Mouse (Mus musculus) liver, embryonic 13.5 days (tissue): ENCODE results near the gene Zfp366. TPM values are rescaled to one million over a fixed set of nuclear protein-coding genes. Genes with fewer than 3 reads are reported as not detected.

Experiments used
- ATAC-seq: fragments of 200-750 bp; cut with Nextera tagmentation; 2 replicates; pipeline ENCODE4 v1.8.0; 2017; ENCODE audit warnings: low read depth, mild to moderate bottlenecking, moderate number of reproducible peaks, moderate library complexity
- DNase-seq: peaks from one replicate; pipeline ENCODE4 v3.0.0; 2022
- H3K27ac ChIP-seq: fragments of 300-500 bp; sonication (generic); 2 replicates; pipeline ENCODE4 v1.5.1; 2015; ENCODE audit warnings: moderate library complexity, mild to moderate bottlenecking, inconsistent platforms
- H3K27me3 ChIP-seq: fragments of 300-500 bp; sonication (generic); 2 replicates; pipeline ENCODE4 v1.6.1; 2015; ENCODE audit warnings: mild to moderate bottlenecking, inconsistent platforms
- H3K36me3 ChIP-seq: fragments of 300-500 bp; sonication (generic); 2 replicates; pipeline ENCODE4 v1.6.1; 2015; ENCODE audit warnings: mild to moderate bottlenecking, inconsistent platforms
- H3K4me1 ChIP-seq: fragments of 300-500 bp; sonication (generic); replicated peaks from 2 replicates; pipeline ENCODE4 v1.6.1; 2015; ENCODE audit warnings: inconsistent platforms
- H3K4me2 ChIP-seq: fragments of 300-500 bp; sonication (generic); 2 replicates; pipeline ENCODE4 v1.6.1; 2015; ENCODE audit warnings: inconsistent platforms, mild to moderate bottlenecking, moderate library complexity
- H3K4me3 ChIP-seq: fragments of 300-500 bp; sonication (generic); replicated peaks from 2 replicates; pipeline ENCODE4 v1.5.1; 2015; ENCODE audit warnings: mild to moderate bottlenecking, inconsistent platforms
- H3K9ac ChIP-seq: fragments of 300-500 bp; sonication (generic); 2 replicates; pipeline ENCODE4 v1.6.1; 2015; ENCODE audit warnings: mild to moderate bottlenecking, inconsistent platforms
- H3K9me3 ChIP-seq: fragments of 300-500 bp; sonication (generic); replicated peaks from 2 replicates; pipeline ENCODE4 v1.6.1; 2016; ENCODE audit warnings: inconsistent platforms
- WGBS: fragments of 180-500 bp; shearing (Covaris S2); methylation state at CpG from one replicate; pipeline ENCODE4 v1.1.7; 2015; ENCODE audit not compliant: insufficient replicate concordance; 5-methylcytosine and 5-hydroxymethylcytosine counted together
- polyA plus RNA-seq: library from polyadenylated mRNA; unstranded; fragments of >200 nt; fragmentation: Nextera tagmentation; extraction: Ambion mirVana; gene quantifications from 2 replicates; pipeline ENCODE4 v1.2.1, GENCODE M21; 2015

The Zfp366 gene
- polyA plus RNA-seq, 1 experiment from 2014 or later = 0.21 TPM

GRCm38 (mm10) chr13:99259502-99260174 lies 75.0 kb downstream of the Zfp366 start:
- H3K4me3 ChIP-seq = no peak overlapping the region
- WGBS = 71% methylated on average over 15 of the region's 15 CpGs
- ATAC-seq (no peak), DNase-seq (no peak)
- no peaks in the 10 kb centered on the region for H3K9me3 ChIP-seq
- H3K4me1 ChIP-seq = no peaks in the 10 kb centered on the region
- no peaks in the 10 kb centered on the region for H3K27me3 ChIP-seq
- no peak overlapping the region for H3K9ac ChIP-seq
- H3K27ac ChIP-seq = no peak overlapping the region
- H3K36me3 ChIP-seq = no peaks in the 10 kb centered on the region
- no peak overlapping the region for H3K4me2 ChIP-seq

- ATAC-seq = no peak
- Histone ChIP-seq H3K4me2 (no peak overlapping the region), H3K4me3 (no peak overlapping the region), H3K27me3 (no peaks in the 10 kb centered on the region), H3K9me3 (no peaks in the 10 kb centered on the region), H3K36me3 (no peaks in the 10 kb centered on the region), H3K4me1 (no peaks in the 10 kb centered on the region), H3K27ac (no peak overlapping the region), H3K9ac (no peak overlapping the region)
- no peak for DNase-seq
- WGBS = 59% methylated on average over 1 of the region's 1 CpGs
Measured at GRCm38 (mm10) chr13:99262406-99262805, 77.8 kb downstream of the Zfp366 start.

- Histone ChIP-seq H3K9ac (no peak overlapping the region), H3K9me3 (no peaks in the 10 kb centered on the region), H3K4me1 (no peaks in the 10 kb centered on the region), H3K27ac (no peak overlapping the region), H3K4me2 (no peak overlapping the region), H3K27me3 (no peaks in the 10 kb centered on the region), H3K36me3 (no peaks in the 10 kb centered on the region), H3K4me3 (no peak overlapping the region)
- 59% methylated on average over 4 of the region's 4 CpGs for whole genome bisulfite sequencing
- ATAC-seq (no peak), DNase-seq (no peak)
Measured at GRCm38 (mm10) chr13:99263159-99263783, 78.6 kb downstream of the Zfp366 start.

- Histone ChIP-seq H3K27ac (no peak overlapping the region), H3K9ac (no peak overlapping the region), H3K27me3 (no peaks in the 10 kb centered on the region), H3K4me1 (no peaks in the 10 kb centered on the region), H3K36me3 (no peaks in the 10 kb centered on the region), H3K9me3 (no peaks in the 10 kb centered on the region), H3K4me3 (no peak overlapping the region), H3K4me2 (no peak overlapping the region)
- 62% methylated on average over 6 of the region's 6 CpGs for whole genome bisulfite sequencing
- no peak for ATAC-seq
- DNase-seq = no peak
Measured at GRCm38 (mm10) chr13:99264483-99264882, 79.9 kb downstream of the Zfp366 start.

DNA sequence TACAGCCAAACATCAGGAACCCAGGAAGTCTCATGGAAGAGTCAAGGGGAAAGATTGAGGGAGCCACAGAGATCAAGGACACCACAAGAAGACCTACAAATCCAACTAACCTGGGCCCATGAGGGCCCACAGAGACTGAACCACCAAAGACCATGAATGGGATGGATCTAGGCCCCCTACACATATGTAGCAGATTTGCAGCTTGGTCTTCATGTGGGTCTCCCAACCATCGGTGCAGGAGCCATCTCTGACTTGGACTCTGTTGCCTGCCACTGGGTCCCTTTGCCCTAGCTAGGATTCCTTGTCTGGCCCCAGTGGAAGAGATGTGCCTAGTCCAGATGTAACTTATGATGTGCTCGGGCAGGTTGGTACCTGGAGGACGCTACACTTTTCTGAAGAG lies 87.4 kb downstream of the Zfp366 start:
- ATAC-seq (no peak), DNase-seq (no peak)
- 70% methylated on average over 3 of the region's 3 CpGs for WGBS
- no peak overlapping the region for H3K4me2 ChIP-seq
- H3K4me3 ChIP-seq = no peak overlapping the region
- H3K9ac ChIP-seq = no peak overlapping the region
- H3K27me3 ChIP-seq = no peaks in the 10 kb centered on the region
- no peak overlapping the region for H3K27ac ChIP-seq
- H3K9me3 ChIP-seq = no peaks in the 10 kb centered on the region
- H3K4me1 ChIP-seq = no peaks in the 10 kb centered on the region
- no peaks in the 10 kb centered on the region for H3K36me3 ChIP-seq

GRCm38 (mm10) chr13:99277521-99277920 lies 92.9 kb downstream of the Zfp366 start:
- no peak for DNase-seq
- H3K4me2 ChIP-seq = no peak overlapping the region
- no peaks in the 10 kb centered on the region for H3K27me3 ChIP-seq
- H3K27ac ChIP-seq = no peak overlapping the region
- no peaks in the 10 kb centered on the region for H3K9me3 ChIP-seq
- ATAC-seq = no peak
- no peaks in the 10 kb centered on the region for H3K4me1 ChIP-seq
- H3K9ac ChIP-seq = no peak overlapping the region
- no peaks in the 10 kb centered on the region for H3K36me3 ChIP-seq
- no peak overlapping the region for H3K4me3 ChIP-seq
- WGBS = 74% methylated on average over 3 of the region's 3 CpGs

DNA sequence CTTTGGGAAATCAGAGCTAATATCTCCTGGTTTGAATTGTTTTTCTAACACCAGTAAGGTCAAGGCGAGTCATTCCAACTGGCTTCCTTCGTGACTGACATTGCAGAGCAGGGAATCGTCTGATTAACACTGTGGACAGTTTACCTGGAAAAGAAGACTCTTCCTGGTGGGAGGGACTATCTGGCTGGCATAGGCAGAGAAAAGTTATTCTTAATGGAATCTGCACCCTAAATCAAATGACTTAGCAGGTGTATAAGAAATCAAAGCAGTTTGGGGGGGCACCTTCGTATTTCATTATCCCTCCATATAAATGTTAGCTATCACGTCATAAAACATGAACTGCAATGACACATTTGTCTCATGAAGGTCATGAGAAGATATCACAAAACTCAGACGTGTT lies 93.9 kb downstream of the Zfp366 start:
- Histone ChIP-seq H3K4me1 (no peaks in the 10 kb centered on the region), H3K9me3 (no peaks in the 10 kb centered on the region), H3K27me3 (no peaks in the 10 kb centered on the region), H3K4me2 (no peak overlapping the region), H3K4me3 (no peak overlapping the region), H3K27ac (no peak overlapping the region), H3K9ac (no peak overlapping the region), H3K36me3 (no peaks in the 10 kb centered on the region)
- WGBS = 59% methylated on average over 6 of the region's 6 CpGs
- DNase-seq (no peak), ATAC-seq (no peak)

DNA sequence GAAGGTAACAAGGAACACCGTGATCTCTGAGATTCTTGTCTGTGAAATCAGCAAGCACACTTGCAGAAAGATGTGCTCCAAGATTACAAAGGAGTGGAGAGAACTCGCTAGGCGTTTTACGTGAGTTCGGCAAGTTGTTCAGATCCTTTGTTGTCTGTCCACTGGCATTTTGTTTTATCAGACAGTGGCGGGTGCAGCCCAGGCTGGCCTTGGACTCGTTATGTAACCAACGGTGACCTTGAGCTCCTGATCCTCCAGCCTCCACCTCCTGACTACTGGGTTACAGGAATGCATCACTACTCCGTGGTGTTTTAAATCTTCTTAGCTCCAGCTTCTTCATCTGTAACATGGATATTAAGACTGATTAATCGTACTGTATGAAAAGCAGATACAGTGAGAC lies 94.7 kb downstream of the Zfp366 start:
- ATAC-seq (no peak), DNase-seq (no peak)
- no peak overlapping the region for H3K4me3 ChIP-seq
- no peak overlapping the region for H3K4me2 ChIP-seq
- no peak overlapping the region for H3K9ac ChIP-seq
- H3K9me3 ChIP-seq = no peaks in the 10 kb centered on the region
- H3K36me3 ChIP-seq = no peaks in the 10 kb centered on the region
- WGBS = 60% methylated on average over 10 of the region's 10 CpGs
- no peaks in the 10 kb centered on the region for H3K27me3 ChIP-seq
- no peak overlapping the region for H3K27ac ChIP-seq
- H3K4me1 ChIP-seq = no peaks in the 10 kb centered on the region

DNA sequence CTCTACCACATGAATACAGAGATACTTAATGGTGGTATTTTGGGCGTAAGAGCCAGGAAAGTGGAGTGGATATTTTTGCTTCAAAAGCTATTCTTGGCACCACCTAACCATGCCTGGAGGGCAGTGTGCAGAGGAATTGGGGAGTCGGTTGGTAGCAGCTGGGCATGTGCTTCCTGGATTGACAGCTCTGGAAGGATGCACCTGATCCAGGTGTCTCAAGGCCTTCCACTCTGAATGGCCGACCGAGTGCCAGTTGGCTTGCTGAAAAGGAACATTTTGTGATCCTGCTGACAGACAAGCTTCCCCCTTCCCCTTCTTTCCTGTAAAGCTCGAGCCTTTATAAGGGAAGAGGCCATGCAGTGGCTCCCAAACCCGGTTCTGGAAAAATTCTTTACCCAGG lies 98.3 kb downstream of the Zfp366 start:
- Histone ChIP-seq H3K27me3 (no peaks in the 10 kb centered on the region), H3K4me2 (no peak overlapping the region), H3K27ac (no peak overlapping the region), H3K4me3 (no peak overlapping the region), H3K9ac (no peak overlapping the region), H3K36me3 (no peaks in the 10 kb centered on the region), H3K9me3 (no peaks in the 10 kb centered on the region), H3K4me1 (no peaks in the 10 kb centered on the region)
- whole genome bisulfite sequencing = 58% methylated on average over 6 of the region's 6 CpGs
- ATAC-seq (no peak), DNase-seq (no peak)

DNA sequence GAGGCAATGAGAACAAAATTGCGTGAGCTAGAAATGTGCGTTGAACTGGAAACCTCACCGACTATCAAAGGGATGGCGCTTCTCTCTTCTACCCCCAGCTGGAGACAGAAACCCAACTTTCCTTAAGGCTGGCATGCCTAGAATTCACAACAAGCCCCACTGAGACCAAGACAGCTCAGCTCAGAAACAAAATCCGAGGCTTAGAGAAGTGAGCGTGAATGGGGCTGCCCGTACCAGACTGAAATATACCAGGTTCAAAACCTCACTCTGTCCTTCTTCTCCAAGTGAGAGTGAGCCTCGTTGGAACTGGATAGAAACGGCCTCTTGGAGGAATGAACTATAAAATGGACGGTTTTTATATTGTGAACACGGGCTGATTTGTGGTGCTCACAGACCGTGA lies 99.3 kb downstream of the Zfp366 start:
- no peak for DNase-seq
- Histone ChIP-seq H3K9me3 (no peaks in the 10 kb centered on the region), H3K4me2 (no peak overlapping the region), H3K9ac (no peak overlapping the region), H3K4me1 (no peaks in the 10 kb centered on the region), H3K27ac (no peak overlapping the region), H3K4me3 (no peak overlapping the region), H3K36me3 (no peaks in the 10 kb centered on the region), H3K27me3 (no peaks in the 10 kb centered on the region)
- no peak for ATAC-seq
- WGBS = 81% methylated on average over 12 of the region's 12 CpGs

DNA sequence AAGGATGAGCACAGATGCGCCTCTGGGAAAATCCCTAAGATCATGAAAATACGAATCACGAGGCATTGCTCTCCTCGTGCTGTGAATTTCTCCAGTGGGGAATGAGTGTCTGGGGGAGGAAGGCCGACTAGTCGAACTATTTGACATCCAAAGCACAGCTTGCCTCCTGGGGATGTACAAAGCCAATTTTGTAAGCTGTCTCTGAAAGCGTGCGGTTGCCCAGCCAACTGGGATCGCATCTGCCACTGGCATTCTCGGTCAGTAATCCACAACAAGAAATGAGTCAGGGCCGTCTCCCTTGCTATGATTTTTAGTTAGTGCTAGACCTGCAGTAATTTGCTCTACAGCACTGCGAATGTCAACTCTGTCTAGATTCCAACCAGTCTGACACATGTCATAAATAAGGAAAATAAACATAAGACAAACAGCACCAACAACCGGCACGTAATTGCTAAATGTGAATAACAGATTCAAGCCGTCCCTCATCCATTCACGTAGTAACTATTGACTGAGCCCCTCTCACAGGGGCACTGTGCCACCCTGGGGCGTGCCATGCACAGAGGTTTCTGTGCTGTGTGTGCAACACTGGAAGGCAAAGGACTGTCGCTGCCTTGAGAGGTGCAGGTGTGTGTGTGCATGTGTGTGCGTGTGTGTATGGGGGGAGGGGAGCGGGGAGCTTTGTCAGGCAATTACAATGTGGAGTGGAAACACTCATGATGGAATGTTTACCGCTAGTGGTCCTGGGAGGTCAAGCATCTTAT lies 100.0 kb downstream of the Zfp366 start:
- DNase-seq = no peak
- no peaks in the 10 kb centered on the region for H3K4me1 ChIP-seq
- no peak overlapping the region for H3K27ac ChIP-seq
- no peak overlapping the region for H3K4me2 ChIP-seq
- ATAC-seq = no peak
- H3K36me3 ChIP-seq = no peaks in the 10 kb centered on the region
- H3K9me3 ChIP-seq = no peaks in the 10 kb centered on the region
- no peaks in the 10 kb centered on the region for H3K27me3 ChIP-seq
- 77% methylated on average over 21 of the region's 21 CpGs for WGBS
- no peak overlapping the region for H3K4me3 ChIP-seq
- no peak overlapping the region for H3K9ac ChIP-seq
